Mouse (Mus musculus): ENCODE results near the gene Vmn2r75. TPM values are rescaled to one million over a fixed set of nuclear protein-coding genes. Genes with fewer than 3 reads are reported as not detected.

Gene Vmn2r75
- polyA plus RNA-seq (2012; fragmentation: generic; extraction: Trizol), result not detected

DNA sequence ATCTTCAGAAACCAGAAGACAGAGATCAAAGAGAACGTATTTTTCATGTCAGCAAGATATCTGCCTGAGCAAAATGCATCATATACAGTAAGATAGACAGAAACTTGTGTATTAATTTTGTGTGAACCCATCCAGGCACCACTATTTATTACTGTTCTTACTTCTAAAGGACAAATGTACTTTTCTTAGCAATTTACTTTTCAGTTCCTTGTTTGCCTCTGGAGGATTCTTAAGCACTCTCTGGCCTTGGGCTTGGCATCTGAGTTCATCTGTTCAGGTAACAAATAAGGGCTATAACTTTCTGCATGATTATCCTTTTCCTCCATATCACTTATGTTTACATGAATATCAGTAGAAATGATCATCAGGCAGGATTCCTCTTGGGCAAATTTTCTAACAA is at the start of gene Vmn2r75:
Gene Vmn2r75, minus strand, starts transcription at position 101 of the 400 bp plus-strand sequence.

Other genes with a start within 250 kb of the Vmn2r75 start
- gene Vmn2r74, start 210.1 kb downstream of the Vmn2r75 start, polyA plus RNA-seq (2012; fragmentation: generic; extraction: Trizol), result not detected
- gene Vmn2r76, start 74.5 kb upstream of the Vmn2r75 start, polyA plus RNA-seq (2012; fragmentation: generic; extraction: Trizol), result not detected
- not detected for gene Olfr310, start 105.4 kb upstream of the Vmn2r75 start, polyA plus RNA-seq (2012; fragmentation: generic; extraction: Trizol)
- gene Olfr309, start 141.9 kb upstream of the Vmn2r75 start, polyA plus RNA-seq (2012; fragmentation: generic; extraction: Trizol), result not detected
- gene Olfr308, start 153.9 kb upstream of the Vmn2r75 start, polyA plus RNA-seq (2012; fragmentation: generic; extraction: Trizol), result not detected
- not detected for gene Olfr307, start 165.8 kb upstream of the Vmn2r75 start, polyA plus RNA-seq (2012; fragmentation: generic; extraction: Trizol)
- not detected for gene Olfr305, start 195.2 kb upstream of the Vmn2r75 start, polyA plus RNA-seq (2012; fragmentation: generic; extraction: Trizol)
- gene Olfr304, start 214.9 kb upstream of the Vmn2r75 start, polyA plus RNA-seq (2012; fragmentation: generic; extraction: Trizol), result not detected
- gene Olfr303, start 226.0 kb upstream of the Vmn2r75 start, polyA plus RNA-seq (2012; fragmentation: generic; extraction: Trizol), result not detected
- gene Olfr301, start 232.1 kb upstream of the Vmn2r75 start, polyA plus RNA-seq (2012; fragmentation: generic; extraction: Trizol), result not detected

All from C3H10T1/2 (cell line).